Mouse (Mus musculus): ENCODE results near the gene Gm12248.

The Gm12248 gene
- long read RNA-seq, experiment 1, partial matches to known transcripts, result 0 of 1 reads
- long read RNA-seq, experiment 1, other reads (novel, unspliced or antisense), result 0 of 1 reads
- long read RNA-seq, experiment 2, result 0 reads

- intact Hi-C loops (cut with DNase I), result no loop called here
These were observed at the start of gene Gm12248 for GRCm38 (mm10) chr11:58093021-58093528. TSS of gene Gm12248 (minus strand) at chr11:58093134.

GRCm38 (mm10) chr11:58139466-58139865 lies 46.5 kb upstream of the Gm12248 start:
- intact Hi-C loops (cut with DNase I), result no loop called here

- intact Hi-C loops (cut with DNase I), result no loop called here
These were observed 45.9 kb upstream of the Gm12248 start for GRCm38 (mm10) chr11:58138821-58139220.

GRCm38 (mm10) chr11:58136677-58137076 lies 43.7 kb upstream of the Gm12248 start:
- intact Hi-C loops (cut with DNase I), result no loop called here

- intact Hi-C loops (cut with DNase I), result no loop called here
These were observed 42.4 kb upstream of the Gm12248 start for GRCm38 (mm10) chr11:58135296-58135695.

- intact Hi-C loops (cut with DNase I), result no loop called here
These were observed 41.9 kb upstream of the Gm12248 start for GRCm38 (mm10) chr11:58134869-58135268.

- intact Hi-C loops (cut with DNase I), result no loop called here
These were observed 39.1 kb upstream of the Gm12248 start for GRCm38 (mm10) chr11:58132026-58132425.

GRCm38 (mm10) chr11:58129302-58129843 lies 36.4 kb upstream of the Gm12248 start:
- intact Hi-C loops (cut with DNase I), result no loop called here

- intact Hi-C loops (cut with DNase I), result no loop called here
These were observed 34.6 kb upstream of the Gm12248 start for GRCm38 (mm10) chr11:58127544-58127943.

- intact Hi-C loops (cut with DNase I), result no loop called here
These were observed 33.6 kb upstream of the Gm12248 start for GRCm38 (mm10) chr11:58126397-58127160.

- intact Hi-C loops (cut with DNase I), result no loop called here
These were observed 32.1 kb upstream of the Gm12248 start for GRCm38 (mm10) chr11:58125021-58125420.

GRCm38 (mm10) chr11:58123711-58124110 lies 30.8 kb upstream of the Gm12248 start:
- intact Hi-C loops (cut with DNase I), result no loop called here

- intact Hi-C loops (cut with DNase I), result no loop called here
These were observed 28.4 kb upstream of the Gm12248 start for GRCm38 (mm10) chr11:58121351-58121750.

- intact Hi-C loops (cut with DNase I), result no loop called here
These were observed 27.7 kb upstream of the Gm12248 start for GRCm38 (mm10) chr11:58120655-58121054.

GRCm38 (mm10) chr11:58117044-58117652 lies 24.2 kb upstream of the Gm12248 start:
- intact Hi-C loops (cut with DNase I), result loop anchor here (5.0 kb wide), 1 partner anchor 45 kb away; no protein-coding TSS in a partner anchor

- intact Hi-C loops (cut with DNase I), result loop anchor here (5.0 kb wide), 1 partner anchor 46 kb away; no protein-coding TSS in a partner anchor
These were observed 23.6 kb upstream of the Gm12248 start for GRCm38 (mm10) chr11:58116560-58116959.

- intact Hi-C loops (cut with DNase I), result no loop called here
These were observed 14.9 kb upstream of the Gm12248 start for GRCm38 (mm10) chr11:58107664-58108337.

- intact Hi-C loops (cut with DNase I), result no loop called here
These were observed 14.1 kb upstream of the Gm12248 start for GRCm38 (mm10) chr11:58107009-58107408.

- intact Hi-C loops (cut with DNase I), result loop anchor here (5.0 kb wide), 1 partner anchor 63 kb away; the partner anchor contains the start of gene Gemin5
These were observed 11.4 kb upstream of the Gm12248 start for GRCm38 (mm10) chr11:58104351-58104791.

- intact Hi-C loops (cut with DNase I), result loop anchor here (5.0 kb wide), 1 partner anchor 63 kb away; the partner anchor contains the start of gene Gemin5
These were observed 10.9 kb upstream of the Gm12248 start, which contains the start of gene Cnot8 for GRCm38 (mm10) chr11:58103697-58104306. TSS of gene Cnot8 (plus strand) at chr11:58104153.

GRCm38 (mm10) chr11:58103344-58103653 lies 10.4 kb upstream of the Gm12248 start:
- intact Hi-C loops (cut with DNase I), result loop anchor here (5.0 kb wide), 1 partner anchor 64 kb away; the partner anchor contains the start of gene Gemin5
